Mouse (Mus musculus) cerebellum, postnatal 25 days (tissue): ENCODE measurements around the gene Znrf3.
A peak's percentile ranks its signal among the peaks of the same experiment; 100 is the strongest.

Experiments
- DNase-seq, 2 experiments: peaks; one replicate each; pipeline ENCODE4 v3.0.0; 2021; ENCODE audit warnings: mixed read lengths in 2 of 2

Znrf3 gene

GRCm38 (mm10) chr11:5314796-5315195 lies 129.9 kb downstream of the Znrf3 start:
- DNase-seq, result peak; percentile 96 to 98

- peak; percentile 42 to 46 for DNase-seq
Observed at GRCm38 (mm10) chr11:5314330-5314741, 130.3 kb downstream of the Znrf3 start.

GRCm38 (mm10) chr11:5307024-5307905 lies 137.4 kb downstream of the Znrf3 start:
- DNase-seq, result peak; percentile 42 to 45

- DNase-seq, result no peak
Observed at GRCm38 (mm10) chr11:5306017-5306416, 138.6 kb downstream of the Znrf3 start.

GRCm38 (mm10) chr11:5304526-5304925 lies 140.1 kb downstream of the Znrf3 start:
- no peak for DNase-seq

- DNase-seq, result no peak
Observed at GRCm38 (mm10) chr11:5298007-5298372, 146.7 kb downstream of the Znrf3 start.

GRCm38 (mm10) chr11:5297148-5298006 lies 147.3 kb downstream of the Znrf3 start:
- DNase-seq, result peak; percentile 52 to 62

GRCm38 (mm10) chr11:5296576-5297115 lies 148.0 kb downstream of the Znrf3 start:
- no peak for DNase-seq

- no peak for DNase-seq
Observed at GRCm38 (mm10) chr11:5294805-5295204, 149.8 kb downstream of the Znrf3 start.

GRCm38 (mm10) chr11:5290691-5291090 lies 154.0 kb downstream of the Znrf3 start:
- DNase-seq, result peak; percentile 82 to 86

- no peak for DNase-seq
Observed at GRCm38 (mm10) chr11:5289826-5290580, 154.6 kb downstream of the Znrf3 start.

GRCm38 (mm10) chr11:5283987-5284386 lies 160.7 kb downstream of the Znrf3 start:
- no peak for DNase-seq

GRCm38 (mm10) chr11:5280932-5281331 lies 163.7 kb downstream of the Znrf3 start:
- no peak for DNase-seq

- DNase-seq, result no peak
Observed at GRCm38 (mm10) chr11:5278463-5278862, 166.2 kb downstream of the Znrf3 start.

GRCm38 (mm10) chr11:5277307-5277971 lies 167.2 kb downstream of the Znrf3 start:
- DNase-seq, result no peak

GRCm38 (mm10) chr11:5275216-5275615 lies 169.4 kb downstream of the Znrf3 start:
- no peak for DNase-seq

- DNase-seq, result no peak
Observed at GRCm38 (mm10) chr11:5272536-5273234, 172.0 kb downstream of the Znrf3 start.

- DNase-seq, result no peak
Observed at GRCm38 (mm10) chr11:5272066-5272360, 172.6 kb downstream of the Znrf3 start.

GRCm38 (mm10) chr11:5271274-5272065 lies 173.2 kb downstream of the Znrf3 start:
- DNase-seq, result no peak

GRCm38 (mm10) chr11:5269846-5270461 lies 174.7 kb downstream of the Znrf3 start:
- no peak for DNase-seq
